Mouse (Mus musculus) liver, adult 2 months (tissue): ENCODE measurements at regions not wholly inside any gene's neighbourhood (a gene's known extent, or its start where the extent isn't known, plus 50 kb on each side); places are given as distances from the start of the nearest gene placed in this dataset.

ENCODE experiments used
- CTCF ChIP-seq: fragments of 200-500 bp; IDR thresholded peaks from 2 replicates; pipeline ENCODE4 v1.5.1; 2011; ENCODE audit warnings: low read depth, low read length, control low read depth
- POLR2A ChIP-seq: fragments of 200-500 bp; IDR thresholded peaks from 2 replicates; pipeline ENCODE4 v1.6.1; 2011; ENCODE audit warnings: low read length, control low read depth; ENCODE audit not compliant: insufficient read depth; ENCODE audit errors: extremely low read depth

GRCm38 (mm10) chr9:71408946-71409345, 76.8 kb downstream of the Polr2m start:
- TF ChIP-seq POLR2A (no peak), CTCF (no peak)
